Mouse (Mus musculus) hindbrain, embryonic 11.5 days (tissue): ENCODE data around the gene Lhx3. TPM values are rescaled to one million over a fixed set of nuclear protein-coding genes. Genes with fewer than 3 reads are reported as not detected.

ENCODE experiments used
- polyA plus RNA-seq: library from polyadenylated mRNA; unstranded; fragments of >200 nt; fragmentation: Nextera tagmentation; extraction: Ambion mirVana; gene quantifications from 2 replicates; pipeline ENCODE4 v1.2.1, GENCODE M21; 2014

Lhx3 gene
- polyA plus RNA-seq, 1 experiment from 2014 or later: 7.4 TPM

Other genes starting within 250 kb of the Lhx3 start
- 34.9 and 50.4 TPM in 2 replicates for gene Camsap1, start 225.0 kb downstream of the Lhx3 start, polyA plus RNA-seq
- 106 and 111 TPM in 2 replicates for gene Ubac1, start 186.5 kb downstream of the Lhx3 start, polyA plus RNA-seq
- 5.7 and 7.2 TPM in 2 replicates for gene Nacc2, start 85.1 kb downstream of the Lhx3 start, polyA plus RNA-seq
- 15.8 and 16.7 TPM in 2 replicates for gene Qsox2, start 29.2 kb upstream of the Lhx3 start, polyA plus RNA-seq
- gene Ccdc187, start 86.3 kb upstream of the Lhx3 start, polyA plus RNA-seq: 0.07 and 0.19 TPM in 2 replicates
- 46.9 and 48.5 TPM in 2 replicates for gene Gpsm1, start 107.2 kb upstream of the Lhx3 start, polyA plus RNA-seq
- 27.3 and 29.6 TPM in 2 replicates for gene Dnlz, start 143.8 kb upstream of the Lhx3 start, polyA plus RNA-seq
- 0.21 and 0.36 TPM in 2 replicates for gene Card9, start 152.6 kb upstream of the Lhx3 start, polyA plus RNA-seq
- 22.1 and 23.6 TPM in 2 replicates for gene Snapc4, start 172.4 kb upstream of the Lhx3 start, polyA plus RNA-seq
- gene Entr1, start 181.0 kb upstream of the Lhx3 start, polyA plus RNA-seq: 133 and 140 TPM in 2 replicates
- gene Pmpca, start 181.1 kb upstream of the Lhx3 start, polyA plus RNA-seq: 94.4 and 108 TPM in 2 replicates
- gene Inpp5e, start 200.9 kb upstream of the Lhx3 start, polyA plus RNA-seq: 23.1 and 23.9 TPM in 2 replicates
- gene Sec16a, start 236.9 kb upstream of the Lhx3 start, polyA plus RNA-seq: 29.6 and 31.2 TPM in 2 replicates